Mouse (Mus musculus): ENCODE results near the gene Abi3bp. TPM values are rescaled to one million over a fixed set of nuclear protein-coding genes. Genes with fewer than 3 reads are reported as not detected.
A peak's percentile ranks its signal among the peaks of the same experiment; 100 is the strongest.

Abi3bp gene
- polyA plus RNA-seq, 1 experiment from 2014 or later: 1.8 TPM

GRCm38 (mm10) chr16:56696448-56696847 lies 218.8 kb downstream of the Abi3bp start:
- no peak overlapping the region for H3K4me3 ChIP-seq
- no peak for ATAC-seq (ENCODE audit: extremely low read depth, insufficient number of reproducible peaks, low FRiP score, low TSS enrichment)
- no peak overlapping the region for H3K4me2 ChIP-seq
- 84% methylated on average over 2 of the region's 2 CpGs for WGBS
- H3K27ac ChIP-seq (replicated peaks): no peak overlapping the region
- no peak overlapping the region for H3K9ac ChIP-seq
- no peaks in the 10 kb centered on the region for H3K9me3 ChIP-seq
- peaks cover 73% of the 10 kb centered on the region for H3K36me3 ChIP-seq
- H3K27me3 ChIP-seq (replicated peaks): no peaks in the 10 kb centered on the region
- peaks cover 3% of the 10 kb centered on the region; the same call in 1 of the 2 replicates for H3K4me1 ChIP-seq

- Histone ChIP-seq H3K4me2 (no peak overlapping the region), H3K9me3 (no peaks in the 10 kb centered on the region), H3K27ac (replicated peaks) (no peak overlapping the region), H3K4me1 (peaks cover 3% of the 10 kb centered on the region; the same call in 1 of the 2 replicates), H3K36me3 (peaks cover 66% of the 10 kb centered on the region), H3K4me3 (no peak overlapping the region), H3K27me3 (replicated peaks) (no peaks in the 10 kb centered on the region), H3K9ac (no peak overlapping the region)
- ATAC-seq (ENCODE audit: extremely low read depth, insufficient number of reproducible peaks, low FRiP score, low TSS enrichment): no peak
- 89% methylated on average over 3 of the region's 3 CpGs for WGBS
These were observed 223.2 kb downstream of the Abi3bp start for GRCm38 (mm10) chr16:56700898-56701297.

GRCm38 (mm10) chr16:56705731-56706130 lies 228.1 kb downstream of the Abi3bp start:
- Histone ChIP-seq H3K4me1 (no peaks in the 10 kb centered on the region), H3K27me3 (replicated peaks) (no peaks in the 10 kb centered on the region), H3K36me3 (peaks cover 76% of the 10 kb centered on the region), H3K27ac (replicated peaks) (no peak overlapping the region), H3K9me3 (no peaks in the 10 kb centered on the region), H3K4me2 (no peak overlapping the region), H3K9ac (no peak overlapping the region), H3K4me3 (no peak overlapping the region)
- WGBS: 81% methylated on average over 3 of the region's 3 CpGs
- no peak for ATAC-seq (ENCODE audit: extremely low read depth, insufficient number of reproducible peaks, low FRiP score, low TSS enrichment)

- H3K4me2 ChIP-seq: no peak overlapping the region
- H3K4me1 ChIP-seq: peaks cover 10% of the 10 kb centered on the region
- H3K27ac ChIP-seq (replicated peaks): no peak overlapping the region
- no peaks in the 10 kb centered on the region for H3K27me3 ChIP-seq (replicated peaks)
- no peaks in the 10 kb centered on the region for H3K9me3 ChIP-seq
- 93% methylated on average over 3 of the region's 3 CpGs for WGBS
- H3K4me3 ChIP-seq: no peak overlapping the region
- H3K36me3 ChIP-seq: peaks cover 74% of the 10 kb centered on the region
- no peak for ATAC-seq (ENCODE audit: extremely low read depth, insufficient number of reproducible peaks, low FRiP score, low TSS enrichment)
- no peak overlapping the region for H3K9ac ChIP-seq
These were observed 232.4 kb downstream of the Abi3bp start for GRCm38 (mm10) chr16:56710071-56710470.

GRCm38 (mm10) chr16:56715608-56716007 lies 237.9 kb downstream of the Abi3bp start:
- Histone ChIP-seq H3K9me3 (no peaks in the 10 kb centered on the region), H3K4me1 (peaks cover 28% of the 10 kb centered on the region), H3K27ac (replicated peaks) (peak overlapping the region; percentile 99; the same call in 1 of the 2 replicates), H3K27me3 (replicated peaks) (no peaks in the 10 kb centered on the region), H3K4me2 (peak overlapping the region; percentile 81), H3K4me3 (peak overlapping the region; percentile 79), H3K36me3 (peaks cover 31% of the 10 kb centered on the region), H3K9ac (peak overlapping the region; percentile 94)
- 55% methylated on average over 3 of the region's 3 CpGs for WGBS
- no peak for ATAC-seq (ENCODE audit: extremely low read depth, insufficient number of reproducible peaks, low FRiP score, low TSS enrichment)

- H3K9me3 ChIP-seq: no peaks in the 10 kb centered on the region
- peaks cover 20% of the 10 kb centered on the region for H3K36me3 ChIP-seq
- ATAC-seq (ENCODE audit: extremely low read depth, insufficient number of reproducible peaks, low FRiP score, low TSS enrichment): peak; percentile 47
- H3K27me3 ChIP-seq (replicated peaks): no peaks in the 10 kb centered on the region
- peak overlapping the region; percentile 99 for H3K27ac ChIP-seq (replicated peaks)
- H3K4me3 ChIP-seq: peak overlapping the region; percentile 79
- H3K4me2 ChIP-seq: peak overlapping the region; percentile 81
- peaks cover 28% of the 10 kb centered on the region for H3K4me1 ChIP-seq
- H3K9ac ChIP-seq: peak overlapping the region; percentile 94
- under 1% methylated on average over 28 of the region's 38 CpGs for WGBS
These were observed 239.0 kb downstream of the Abi3bp start for GRCm38 (mm10) chr16:56716557-56717179.

- peak; percentile 92 for ATAC-seq (ENCODE audit: extremely low read depth, insufficient number of reproducible peaks, low FRiP score, low TSS enrichment)
- no peaks in the 10 kb centered on the region for H3K9me3 ChIP-seq
- under 1% methylated on average over 62 of the region's 62 CpGs for WGBS
- peak within 1 kb of the TSS; percentile 79 for H3K4me3 ChIP-seq
- H3K27me3 ChIP-seq (replicated peaks): no peaks in the 10 kb centered on the region
- peak within 1 kb of the TSS; percentile 81 for H3K4me2 ChIP-seq
- peak within 1 kb of the TSS; percentile 99 for H3K27ac ChIP-seq (replicated peaks)
- peak within 1 kb of the TSS; percentile 94 for H3K9ac ChIP-seq
- peaks cover 12% of the 10 kb centered on the region for H3K36me3 ChIP-seq
- peaks cover 28% of the 10 kb centered on the region for H3K4me1 ChIP-seq
These were observed 239.8 kb downstream of the Abi3bp start, which contains the start of gene Tfg for GRCm38 (mm10) chr16:56717224-56718200. Gene Tfg, minus strand, starts transcription at chr16:56717450.

- Histone ChIP-seq H3K27me3 (replicated peaks) (no peaks in the 10 kb centered on the region), H3K9me3 (no peaks in the 10 kb centered on the region), H3K4me2 (no peak overlapping the region), H3K9ac (no peak overlapping the region), H3K4me1 (peaks cover 25% of the 10 kb centered on the region), H3K27ac (replicated peaks) (no peak overlapping the region), H3K36me3 (peaks cover under 1% of the 10 kb centered on the region; the same call in 1 of the 2 replicates), H3K4me3 (no peak overlapping the region)
- ATAC-seq (ENCODE audit: extremely low read depth, insufficient number of reproducible peaks, low FRiP score, low TSS enrichment): no peak
These were observed 241.4 kb downstream of the Abi3bp start for GRCm38 (mm10) chr16:56719031-56719430.

- H3K4me2 ChIP-seq: no peak overlapping the region
- no peak overlapping the region for H3K4me3 ChIP-seq
- 51% methylated on average over 4 of the region's 4 CpGs for WGBS
- no peak for ATAC-seq (ENCODE audit: extremely low read depth, insufficient number of reproducible peaks, low FRiP score, low TSS enrichment)
- no peak overlapping the region for H3K9ac ChIP-seq
- H3K36me3 ChIP-seq: no peaks in the 10 kb centered on the region
- peaks cover 5% of the 10 kb centered on the region for H3K4me1 ChIP-seq
- no peak overlapping the region for H3K27ac ChIP-seq (replicated peaks)
- H3K27me3 ChIP-seq (replicated peaks): no peaks in the 10 kb centered on the region
- H3K9me3 ChIP-seq: no peaks in the 10 kb centered on the region
These were observed 244.7 kb downstream of the Abi3bp start for GRCm38 (mm10) chr16:56722357-56722756.

GRCm38 (mm10) chr16:56724927-56725326 lies 247.2 kb downstream of the Abi3bp start:
- no peaks in the 10 kb centered on the region for H3K4me1 ChIP-seq
- H3K36me3 ChIP-seq: no peaks in the 10 kb centered on the region
- no peak for ATAC-seq (ENCODE audit: extremely low read depth, insufficient number of reproducible peaks, low FRiP score, low TSS enrichment)
- H3K4me2 ChIP-seq: no peak overlapping the region
- H3K9ac ChIP-seq: no peak overlapping the region
- H3K27me3 ChIP-seq (replicated peaks): no peaks in the 10 kb centered on the region
- H3K9me3 ChIP-seq: no peaks in the 10 kb centered on the region
- 72% methylated on average over 10 of the region's 10 CpGs for WGBS
- no peak overlapping the region for H3K4me3 ChIP-seq
- H3K27ac ChIP-seq (replicated peaks): no peak overlapping the region

GRCm38 (mm10) chr16:56729060-56729459 lies 251.4 kb downstream of the Abi3bp start:
- ATAC-seq (ENCODE audit: extremely low read depth, insufficient number of reproducible peaks, low FRiP score, low TSS enrichment): no peak
- 32% methylated on average over 1 of the region's 1 CpGs for WGBS
- Histone ChIP-seq H3K27me3 (replicated peaks) (no peaks in the 10 kb centered on the region), H3K4me1 (no peaks in the 10 kb centered on the region), H3K9ac (no peak overlapping the region), H3K9me3 (no peaks in the 10 kb centered on the region), H3K4me2 (no peak overlapping the region), H3K4me3 (no peak overlapping the region), H3K27ac (replicated peaks) (no peak overlapping the region), H3K36me3 (no peaks in the 10 kb centered on the region)

All from heart, embryonic 13.5 days (tissue).